Mouse (Mus musculus) cerebellum, adult 2 months (tissue): ENCODE data around the gene Oxa1l.

Source experiments
- CTCF ChIP-seq: fragments of 200-500 bp; IDR thresholded peaks from 2 replicates; pipeline ENCODE4 v1.5.1; 2011; ENCODE audit warnings: low read depth, mild to moderate bottlenecking, control low read depth, low read length, moderate library complexity, borderline replicate concordance; ENCODE audit not compliant: insufficient read depth
- POLR2A ChIP-seq: fragments of 200-500 bp; IDR thresholded peaks from 2 replicates; pipeline ENCODE4 v1.6.1; 2011; ENCODE audit warnings: low read length, control low read depth, borderline replicate concordance; ENCODE audit not compliant: insufficient read depth

- no peak for TF ChIP-seq CTCF
- TF ChIP-seq POLR2A, result no peak
Measured at GRCm38 (mm10) chr14:54408336-54409056, 47.9 kb downstream of the Oxa1l start.
